20 mouse cellular contexts compared by ENCODE assay signal in genomic region chr5:100587626-100588025, GRCm38 (mm10). TPM values are rescaled to one million over a fixed set of nuclear protein-coding genes. Genes with fewer than 3 reads are reported as not detected.
A peak's percentile ranks its signal among the peaks of the same experiment; 100 is the strongest.
DNase-seq lines count a peak whose midpoint lies in the region; ATAC-seq and TF ChIP-seq lines count a peak whose summit lies in the region.
"Had no signal": no experiment of that assay in that cellular context is flagged by ENCODE, and none has a peak within 500 bp of the region (broad histone marks: within the 10 kb centered on the region; RNA-seq: fewer than 3 reads in every experiment).

No protein-coding gene starts in this region.

- no peak overlapping the region for H3K4me2 ChIP-seq in myocyte (ENCODE audit: low read depth)
- no peak overlapping the region for H3K4me2 ChIP-seq in forebrain, embryonic 15.5 days (replicated peaks)
- H3K4me2 ChIP-seq: embryonic facial prominence, embryonic 15.5 days; forebrain, embryonic 12.5 days; hindbrain, embryonic 13.5 days; liver, embryonic 13.5 days; neural tube, embryonic 12.5 days had no signal

- H3K4me3 ChIP-seq in kidney, adult 2 months (ENCODE audit: insufficient read depth, low read depth, low read length): no peak overlapping the region
- H3K4me3 ChIP-seq in myocyte: no peak overlapping the region
- H3K4me3 ChIP-seq in forebrain, embryonic 15.5 days: no peak overlapping the region
- H3K4me3 ChIP-seq: embryonic facial prominence, embryonic 15.5 days; forebrain, embryonic 12.5 days; hindbrain, embryonic 13.5 days; liver, embryonic 13.5 days; neural tube, embryonic 12.5 days had no signal

- H3K36me3 ChIP-seq in kidney, adult 2 months (ENCODE audit: control insufficient read depth, insufficient read depth, low read length): no peaks in the 10 kb centered on the region
- no peaks in the 10 kb centered on the region for H3K36me3 ChIP-seq in myocyte (ENCODE audit: control insufficient read depth, insufficient read depth)
- no peaks in the 10 kb centered on the region for H3K36me3 ChIP-seq in forebrain, embryonic 15.5 days
- H3K36me3 ChIP-seq: embryonic facial prominence, embryonic 15.5 days; forebrain, embryonic 12.5 days; hindbrain, embryonic 13.5 days; liver, embryonic 13.5 days; neural tube, embryonic 12.5 days had no signal

- H3K27me3 ChIP-seq in kidney, adult 2 months (replicated peaks; ENCODE audit: control insufficient read depth, insufficient read depth, low read length): no peaks in the 10 kb centered on the region
- H3K27me3 ChIP-seq in myocyte (ENCODE audit: control insufficient read depth, insufficient read depth, insufficient read length): no peaks in the 10 kb centered on the region
- no peaks in the 10 kb centered on the region for H3K27me3 ChIP-seq in forebrain, embryonic 15.5 days
- H3K27me3 ChIP-seq: embryonic facial prominence, embryonic 15.5 days; forebrain, embryonic 12.5 days; hindbrain, embryonic 13.5 days; liver, embryonic 13.5 days; neural tube, embryonic 12.5 days had no signal

- no peaks in the 10 kb centered on the region for H3K9me3 ChIP-seq in forebrain, embryonic 15.5 days
- H3K9me3 ChIP-seq: embryonic facial prominence, embryonic 15.5 days; forebrain, embryonic 12.5 days; hindbrain, embryonic 13.5 days; liver, embryonic 13.5 days; neural tube, embryonic 12.5 days had no signal

- no peak overlapping the region for H3ac ChIP-seq in myocyte (ENCODE audit: control insufficient read depth, insufficient read length)

- no peak overlapping the region for H3K9ac ChIP-seq in forebrain, embryonic 15.5 days (replicated peaks)
- H3K9ac ChIP-seq: embryonic facial prominence, embryonic 15.5 days; forebrain, embryonic 12.5 days; hindbrain, embryonic 13.5 days; liver, embryonic 13.5 days; neural tube, embryonic 12.5 days had no signal

- ATAC-seq in CD4-positive, CD25-positive, alpha-beta regulatory T cell, adult 4 months: peak; percentile 26
- ATAC-seq in forebrain, embryonic 15.5 days (replicated peaks): no peak
- ATAC-seq: midbrain, embryonic 16.5 days had no signal

- DNase-seq in kidney, adult 2 months: peak; percentile 23
- DNase-seq in kidney, postnatal 4 days: no peak
- peak; percentile 11 for DNase-seq in brain, adult 2 months (ENCODE audit: low read depth, low spot score)
- DNase-seq in T-cell, adult 2 months (ENCODE audit: low spot score): no peak
- DNase-seq: adrenal gland, adult 8-10 months; cerebellum, adult 9-11 months; kidney, adult 8-10 months; kidney, postnatal 36 days; layer of hippocampus, postnatal 36 days; liver, embryonic 13.5 days; right cerebral cortex, postnatal 14 days; thymus, adult 18-20 months had no signal

- TF ChIP-seq POLR2A in kidney, adult 2 months (IDR thresholded peaks at IDR 0.05; ENCODE audit: low read depth, low read length): no peak
- no peak for TF ChIP-seq POLR2A in myocyte (IDR thresholded peaks at IDR 0.05; ENCODE audit: insufficient read length, low read depth)

- no peaks in the 10 kb centered on the region for H3K4me1 ChIP-seq in kidney, adult 2 months (ENCODE audit: control insufficient read depth, insufficient read depth, low read length)
- H3K4me1 ChIP-seq in forebrain, embryonic 15.5 days: no peaks in the 10 kb centered on the region
- H3K4me1 ChIP-seq: embryonic facial prominence, embryonic 15.5 days; forebrain, embryonic 12.5 days; hindbrain, embryonic 13.5 days; neural tube, embryonic 12.5 days had no signal

- H3K79me2 ChIP-seq in myocyte (ENCODE audit: control insufficient read depth, insufficient read depth): no peaks in the 10 kb centered on the region

- H3K27ac ChIP-seq in kidney, adult 2 months (ENCODE audit: insufficient read depth, low read depth, low read length): no peak overlapping the region
- H3K27ac ChIP-seq in forebrain, embryonic 15.5 days (replicated peaks): no peak overlapping the region
- H3K27ac ChIP-seq: embryonic facial prominence, embryonic 15.5 days; forebrain, embryonic 12.5 days; hindbrain, embryonic 13.5 days; liver, embryonic 13.5 days; neural tube, embryonic 12.5 days had no signal

- no peak for TF ChIP-seq CTCF in kidney, adult 2 months (conservative IDR thresholded peaks at IDR 0.05; ENCODE audit: insufficient read depth, insufficient read length, low read depth, low read length)

- WGBS in kidney, adult 2 months: 28% methylated on average over 2 of the region's 2 CpGs
- WGBS in forebrain, embryonic 15.5 days: 54% methylated on average over 2 of the region's 2 CpGs

TF ChIP-seq in myocyte, 11 proteins besides CTCF, POLR2A, EP300 and RAD21:
- TF ChIP-seq REST (IDR thresholded peaks at IDR 0.05; ENCODE audit: insufficient read depth, insufficient read length) (no peak), CEBPB (IDR thresholded peaks at IDR 0.05; ENCODE audit: insufficient read depth, poor library complexity, severe bottlenecking) (peak; percentile 47; the same call in 1 of the 2 replicates)

RNA-seq across cellular contexts. Expression of gene Plac8, which starts 15.6 kb away (rescaled TPM):
- 44.5 and 60.0 TPM in 2 replicates for polyA plus RNA-seq in kidney, adult 2 months (2012; rRNA removed)
- 10 to 100 TPM in 1 of 2 experiments, 1 to 10 TPM in 1; 2.9 to 12.0 TPM for polyA plus RNA-seq in CD4-positive, CD25-positive, alpha-beta regulatory T cell, adult 4 months (2017; shearing (Covaris generic))
- 4.8 TPM for polyA plus RNA-seq in myocyte (2012; fragmentation: generic; extraction: Trizol)
- 0.27 and 0.56 TPM in 2 replicates for polyA plus RNA-seq in forebrain, embryonic 15.5 days (2015; fragmentation: Nextera tagmentation; extraction: Ambion mirVana)

Comparison
In these comparisons a context has a peak if more than half of its experiments do, and no peak if none do; other contexts are left out.
1. DNase-seq: peak in kidney, adult 2 months (single experiment) and brain, adult 2 months (single experiment); none in kidney, postnatal 4 days (0 of 2) and T-cell, adult 2 months (single experiment).